Mouse (Mus musculus) ES-E14 (cell line): Measurements from ENCODE around the gene Palmd.

Experiments used
- CHD2 ChIP-seq: IDR thresholded peaks from 2 replicates; pipeline ENCODE4 v1.6.1; 2014; ENCODE audit warnings: mild to moderate bottlenecking, low read depth, low read length, inconsistent platforms
- HCFC1 ChIP-seq: IDR thresholded peaks from 2 replicates; pipeline ENCODE4 v1.6.1; 2012; ENCODE audit warnings: low read length, inconsistent platforms, borderline replicate concordance; ENCODE audit not compliant: insufficient read depth
- MAFK ChIP-seq: IDR thresholded peaks from 2 replicates; pipeline ENCODE4 v1.6.1; 2014; ENCODE audit warnings: mild to moderate bottlenecking, low read depth, low read length, inconsistent platforms; ENCODE audit not compliant: insufficient read depth
- ZC3H11A ChIP-seq: IDR thresholded peaks from 2 replicates; pipeline ENCODE4 v1.6.1; 2012; ENCODE audit warnings: low read depth, mild to moderate bottlenecking, inconsistent platforms, low read length, borderline replicate concordance
- ZNF384 ChIP-seq: IDR thresholded peaks from 2 replicates; pipeline ENCODE4 v1.6.1; 2012; ENCODE audit warnings: low read depth, low read length, inconsistent platforms

DNA sequence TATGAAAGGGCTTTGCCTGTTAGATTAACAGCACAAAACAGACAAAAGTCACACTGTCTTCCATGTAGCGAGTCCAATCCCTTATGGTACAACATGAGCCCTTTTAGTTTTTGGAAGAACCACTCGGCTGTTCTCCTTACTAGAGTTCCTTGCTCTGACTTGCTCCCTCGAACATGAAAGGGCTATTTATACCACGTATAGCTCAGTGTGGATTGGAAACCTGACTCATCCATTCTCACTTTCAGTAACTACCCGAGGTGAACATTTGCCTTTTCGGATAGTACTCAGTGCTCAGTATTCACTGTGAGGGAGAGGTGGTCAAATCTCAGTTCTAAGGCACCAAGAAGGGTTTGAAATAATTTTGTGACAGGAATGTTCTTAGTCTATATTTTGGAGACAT, 34.6 kb upstream of the Palmd start:
- TF ChIP-seq ZC3H11A (no peak), HCFC1 (no peak), ZNF384 (no peak), MAFK (no peak), CHD2 (no peak)
